Mouse (Mus musculus): ENCODE data around the gene Emsy. TPM values are rescaled to one million over a fixed set of nuclear protein-coding genes. Genes with fewer than 3 reads are reported as not detected.
A peak's percentile ranks its signal among the peaks of the same experiment; 100 is the strongest.

Gene Emsy
- total and polyA plus RNA-seq, 3 experiments, result 19.6 to 25.6 (median 24.0) TPM

- Histone ChIP-seq H3K79me2 (replicated peaks; ENCODE audit: control insufficient read depth, insufficient read depth, low read length) (no peaks in the 10 kb centered on the region), H3K36me3 (ENCODE audit: control insufficient read depth, insufficient read depth, low read length) (peaks cover 3% of the 10 kb centered on the region; the same call in 1 of the 2 replicates), H3K27ac (no peak overlapping the region), H3K4me3 (no peak overlapping the region), H3K27me3 (ENCODE audit: control insufficient read depth, insufficient read depth, low read length) (no peaks in the 10 kb centered on the region), H3K9ac (ENCODE audit: low read depth, low read length) (no peak overlapping the region), H3K4me1 (ENCODE audit: control insufficient read depth, insufficient read depth, low read length) (peaks cover 4% of the 10 kb centered on the region)
- TF ChIP-seq POLR2A (IDR thresholded peaks at IDR 0.05; ENCODE audit: insufficient read depth, low read depth, low read length) (no peak), CTCF (IDR thresholded peaks at IDR 0.05) (no peak), EP300 (IDR thresholded peaks at IDR 0.05; ENCODE audit: insufficient read depth, low read depth, low read length) (no peak)
- intact Hi-C loops (cut with DNase I), result no loop called here
- 66% methylated on average over 5 of the region's 5 CpGs for WGBS
- no peak for DNase-seq
These were observed 8.6 kb upstream of the Emsy start for GRCm38 (mm10) chr7:98665166-98665565.

DNA sequence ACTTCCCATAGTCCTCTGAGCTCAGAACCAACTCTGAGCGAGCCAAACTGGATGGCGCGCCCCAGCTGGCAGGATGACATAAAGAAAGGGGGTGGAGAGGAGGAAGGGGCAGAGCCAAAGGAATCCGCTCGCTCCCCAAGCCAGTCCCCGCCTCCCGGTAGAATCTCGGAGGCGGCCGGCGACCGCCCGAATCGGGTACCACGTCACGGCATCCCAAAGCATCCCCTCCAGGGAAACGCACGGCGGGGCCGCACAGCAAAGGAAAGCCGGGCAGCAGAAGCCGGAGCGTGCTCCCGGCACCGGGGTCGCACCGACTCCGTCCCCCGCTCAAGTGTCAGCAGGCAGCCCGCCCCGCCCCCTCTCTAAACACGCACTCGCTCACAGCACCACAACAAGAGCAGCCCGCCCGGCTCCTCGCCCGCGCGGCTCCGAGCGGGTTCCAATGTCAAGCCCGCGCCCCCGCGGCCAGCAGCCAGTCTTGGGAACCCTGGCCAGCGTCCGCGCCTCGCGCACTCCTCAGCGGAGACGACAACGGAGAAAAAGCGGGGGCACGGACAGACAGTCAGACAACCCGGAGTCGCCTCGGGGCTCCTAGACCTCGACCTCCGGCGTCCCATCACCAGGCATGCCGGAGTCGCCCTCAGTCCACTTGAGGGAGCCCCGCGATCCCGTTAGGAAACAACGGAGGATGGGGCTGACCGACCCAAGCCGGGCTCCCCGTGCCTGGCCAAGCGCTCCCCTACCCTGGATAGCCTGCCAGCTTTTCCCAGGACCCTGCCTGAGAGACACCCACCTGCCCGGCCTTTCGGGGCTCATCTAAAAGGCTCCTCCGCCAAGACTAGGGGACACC lies 677 bp downstream of the Emsy start:
- under 1% methylated on average over 74 of the region's 74 CpGs for WGBS
- peak; percentile 83 to 86 for DNase-seq
- 0 out of 2 replicates have a peak, but pooled peaks cover 2% of the 10 kb centered on the region for H3K79me2 ChIP-seq (replicated peaks; ENCODE audit: control insufficient read depth, insufficient read depth, low read length)
- H3K9ac ChIP-seq (ENCODE audit: low read depth, low read length), result peak overlapping the region; percentile 72
- TF ChIP-seq EP300 (IDR thresholded peaks at IDR 0.05; ENCODE audit: insufficient read depth, low read depth, low read length), result no peak
- TF ChIP-seq POLR2A (IDR thresholded peaks at IDR 0.05; ENCODE audit: insufficient read depth, low read depth, low read length), result peak; percentile 44
- peak; percentile 46 for TF ChIP-seq CTCF (IDR thresholded peaks at IDR 0.05)
- H3K27me3 ChIP-seq (ENCODE audit: control insufficient read depth, insufficient read depth, low read length), result no peaks in the 10 kb centered on the region
- peak overlapping the region; percentile 75 for H3K4me3 ChIP-seq
- intact Hi-C loops (cut with DNase I), result loop anchor here (1.0 kb wide), 1 partner anchor 47 kb away; the partner anchor contains the start of gene Thap12
- peaks cover 16% of the 10 kb centered on the region for H3K36me3 ChIP-seq (ENCODE audit: control insufficient read depth, insufficient read depth, low read length)
- H3K4me1 ChIP-seq (ENCODE audit: control insufficient read depth, insufficient read depth, low read length), result no peaks in the 10 kb centered on the region
- H3K27ac ChIP-seq, result peak overlapping the region; percentile 91

DNA sequence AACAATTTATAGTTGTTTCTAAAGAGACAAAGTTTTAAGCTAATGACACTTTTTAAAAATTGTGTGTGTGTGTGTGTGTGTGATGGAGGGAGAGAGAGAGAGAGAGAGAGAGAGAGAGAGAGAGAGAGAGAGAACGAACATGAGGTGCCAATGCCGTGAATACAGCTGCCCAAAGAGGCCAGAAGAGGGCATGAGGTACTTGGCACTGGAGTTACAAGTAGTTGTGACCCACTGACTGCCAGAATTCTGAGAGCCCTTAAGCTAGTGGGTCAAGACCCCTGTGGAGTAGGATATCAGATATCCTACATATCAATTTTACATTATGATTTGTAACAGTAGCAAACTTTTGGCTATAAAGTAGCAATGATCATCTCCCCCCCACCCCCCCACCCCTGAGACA lies 4.9 kb downstream of the Emsy start:
- intact Hi-C loops (cut with DNase I), result no loop called here

DNA sequence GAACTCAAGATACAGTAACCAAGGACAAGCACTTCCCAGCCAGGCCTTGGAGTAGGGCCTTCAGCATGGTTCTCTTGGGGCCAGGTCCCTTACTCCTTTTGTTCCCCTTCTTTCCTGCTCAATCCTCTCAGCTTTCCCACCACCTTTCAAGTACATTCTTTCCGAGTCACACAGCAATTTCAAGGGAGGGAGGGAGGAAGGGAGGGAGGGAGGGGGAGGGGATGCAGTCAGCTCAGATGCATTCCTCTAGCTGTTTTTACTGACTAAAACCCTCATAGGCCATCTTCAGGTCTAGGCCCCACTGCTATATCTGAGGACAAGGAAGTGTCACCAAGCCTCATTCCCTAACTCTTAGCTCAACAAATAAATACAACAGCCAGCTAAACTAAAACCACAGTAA lies 12.3 kb downstream of the Emsy start:
- no peak for TF ChIP-seq EP300 (IDR thresholded peaks at IDR 0.05; ENCODE audit: insufficient read depth, low read depth, low read length)
- no peak for TF ChIP-seq POLR2A (IDR thresholded peaks at IDR 0.05; ENCODE audit: insufficient read depth, low read depth, low read length)
- TF ChIP-seq CTCF (IDR thresholded peaks at IDR 0.05), result no peak
- H3K27me3 ChIP-seq (ENCODE audit: control insufficient read depth, insufficient read depth, low read length), result no peaks in the 10 kb centered on the region
- 20% methylated on average over 1 of the region's 1 CpGs for WGBS
- peaks cover 6% of the 10 kb centered on the region for H3K36me3 ChIP-seq (ENCODE audit: control insufficient read depth, insufficient read depth, low read length)
- DNase-seq, result no peak
- no peak overlapping the region for H3K27ac ChIP-seq
- H3K4me1 ChIP-seq (ENCODE audit: control insufficient read depth, insufficient read depth, low read length), result no peaks in the 10 kb centered on the region
- H3K4me3 ChIP-seq, result no peak overlapping the region
- no peak overlapping the region for H3K9ac ChIP-seq (ENCODE audit: low read depth, low read length)
- intact Hi-C loops (cut with DNase I), result loop anchor here (10.0 kb wide), 1 partner anchor 131 kb away; no protein-coding TSS in a partner anchor
- H3K79me2 ChIP-seq (replicated peaks; ENCODE audit: control insufficient read depth, insufficient read depth, low read length), result 0 out of 2 replicates have a peak, but pooled peaks cover 2% of the 10 kb centered on the region

More for the DNA sequence above, 4.9 kb downstream of the Emsy start:
- WGBS, result 57% methylated on average over 2 of the region's 2 CpGs
- TF ChIP-seq CTCF (IDR thresholded peaks at IDR 0.05) (peak; percentile 28), EP300 (IDR thresholded peaks at IDR 0.05; ENCODE audit: insufficient read depth, low read depth, low read length) (no peak), POLR2A (IDR thresholded peaks at IDR 0.05; ENCODE audit: insufficient read depth, low read depth, low read length) (no peak)
- Histone ChIP-seq H3K4me1 (ENCODE audit: control insufficient read depth, insufficient read depth, low read length) (no peaks in the 10 kb centered on the region), H3K36me3 (ENCODE audit: control insufficient read depth, insufficient read depth, low read length) (peaks cover 8% of the 10 kb centered on the region), H3K27ac (no peak overlapping the region), H3K79me2 (replicated peaks; ENCODE audit: control insufficient read depth, insufficient read depth, low read length) (peaks cover 6% of the 10 kb centered on the region; the same call in 1 of the 2 replicates), H3K9ac (ENCODE audit: low read depth, low read length) (no peak overlapping the region), H3K27me3 (ENCODE audit: control insufficient read depth, insufficient read depth, low read length) (no peaks in the 10 kb centered on the region), H3K4me3 (no peak overlapping the region)
- DNase-seq, result no peak

GRCm38 (mm10) chr7:98636607-98637006 lies 20.0 kb downstream of the Emsy start:
- Histone ChIP-seq H3K27me3 (ENCODE audit: control insufficient read depth, insufficient read depth, low read length) (no peaks in the 10 kb centered on the region), H3K36me3 (ENCODE audit: control insufficient read depth, insufficient read depth, low read length) (peaks cover 8% of the 10 kb centered on the region)

GRCm38 (mm10) chr7:98633032-98633431 lies 23.6 kb downstream of the Emsy start:
- Histone ChIP-seq H3K27ac (no peak overlapping the region), H3K9ac (ENCODE audit: low read depth, low read length) (no peak overlapping the region), H3K79me2 (replicated peaks; ENCODE audit: control insufficient read depth, insufficient read depth, low read length) (no peaks in the 10 kb centered on the region; the same call in 1 of the 2 replicates), H3K27me3 (ENCODE audit: control insufficient read depth, insufficient read depth, low read length) (no peaks in the 10 kb centered on the region), H3K36me3 (ENCODE audit: control insufficient read depth, insufficient read depth, low read length) (peaks cover 6% of the 10 kb centered on the region), H3K4me3 (no peak overlapping the region), H3K4me1 (ENCODE audit: control insufficient read depth, insufficient read depth, low read length) (no peaks in the 10 kb centered on the region; the same call in 1 of the 2 replicates)
- 51% methylated on average over 3 of the region's 3 CpGs for WGBS
- TF ChIP-seq EP300 (IDR thresholded peaks at IDR 0.05; ENCODE audit: insufficient read depth, low read depth, low read length) (no peak), POLR2A (IDR thresholded peaks at IDR 0.05; ENCODE audit: insufficient read depth, low read depth, low read length) (no peak), CTCF (IDR thresholded peaks at IDR 0.05) (no peak)
- DNase-seq, result no peak
- intact Hi-C loops (cut with DNase I), result no loop called here

More at GRCm38 (mm10) chr7:98636607-98637006, 20.0 kb downstream of the Emsy start:
- H3K27ac ChIP-seq, result no peak overlapping the region
- H3K4me1 ChIP-seq (ENCODE audit: control insufficient read depth, insufficient read depth, low read length), result no peaks in the 10 kb centered on the region; the same call in 1 of the 2 replicates
- TF ChIP-seq POLR2A (IDR thresholded peaks at IDR 0.05; ENCODE audit: insufficient read depth, low read depth, low read length), result no peak
- no peak for TF ChIP-seq CTCF (IDR thresholded peaks at IDR 0.05)
- TF ChIP-seq EP300 (IDR thresholded peaks at IDR 0.05; ENCODE audit: insufficient read depth, low read depth, low read length), result no peak
- 96% methylated on average over 2 of the region's 2 CpGs for WGBS
- H3K79me2 ChIP-seq (replicated peaks; ENCODE audit: control insufficient read depth, insufficient read depth, low read length), result no peaks in the 10 kb centered on the region; the same call in 1 of the 2 replicates
- DNase-seq, result no peak
- intact Hi-C loops (cut with DNase I), result no loop called here
- H3K4me3 ChIP-seq, result no peak overlapping the region
- H3K9ac ChIP-seq (ENCODE audit: low read depth, low read length), result no peak overlapping the region
